Mouse (Mus musculus): ENCODE measurements at regions not wholly inside any gene's neighbourhood (a gene's known extent, or its start where the extent isn't known, plus 50 kb on each side); places are given as distances from the start of the nearest gene placed in this dataset.

- peak; percentile 27 for DNase-seq
- TF ChIP-seq CTCF (IDR thresholded peaks at IDR 0.05; ENCODE audit: low read depth), result no peak
These were observed 55.4 kb upstream of the Arglu1 start for GRCm38 (mm10) chr8:8745615-8746285.

More at GRCm38 (mm10) chr8:8745615-8746285, 55.4 kb upstream of the Arglu1 start:
- Histone ChIP-seq H3K36me3 (ENCODE audit: insufficient read depth) (no peaks in the 10 kb centered on the region), H3K4me1 (ENCODE audit: insufficient read depth) (no peaks in the 10 kb centered on the region), H3K27ac (ENCODE audit: low read depth) (no peak overlapping the region), H3K27me3 (ENCODE audit: insufficient read depth, low read length) (no peaks in the 10 kb centered on the region), H3K9me3 (ENCODE audit: low read depth, low read length) (no peaks in the 10 kb centered on the region), H3K9ac (no peak overlapping the region), H3K4me2 (no peak overlapping the region), H3K4me3 (ENCODE audit: low read depth, low read length) (no peak overlapping the region)
- no peak for ATAC-seq (ENCODE audit: insufficient read depth)
- WGBS, result 61% methylated on average over 9 of the region's 9 CpGs
